Mouse (Mus musculus): ENCODE measurements at regions not wholly inside any gene's neighbourhood (a gene's known extent, or its start where the extent isn't known, plus 50 kb on each side); places are given as distances from the start of the nearest gene placed in this dataset.

GRCm38 (mm10) chr17:4216750-4217149 lies 520.7 kb upstream of the Nox3 start:
- no peak overlapping the region for H3K4me3 ChIP-seq (ENCODE audit: insufficient read depth, low read depth, low read length)
- H3K27ac ChIP-seq (replicated peaks; ENCODE audit: low read depth, low read length): no peak overlapping the region
- no peaks in the 10 kb centered on the region for H3K4me1 ChIP-seq (ENCODE audit: control insufficient read depth, insufficient read depth, insufficient read length, low read length)

DNA sequence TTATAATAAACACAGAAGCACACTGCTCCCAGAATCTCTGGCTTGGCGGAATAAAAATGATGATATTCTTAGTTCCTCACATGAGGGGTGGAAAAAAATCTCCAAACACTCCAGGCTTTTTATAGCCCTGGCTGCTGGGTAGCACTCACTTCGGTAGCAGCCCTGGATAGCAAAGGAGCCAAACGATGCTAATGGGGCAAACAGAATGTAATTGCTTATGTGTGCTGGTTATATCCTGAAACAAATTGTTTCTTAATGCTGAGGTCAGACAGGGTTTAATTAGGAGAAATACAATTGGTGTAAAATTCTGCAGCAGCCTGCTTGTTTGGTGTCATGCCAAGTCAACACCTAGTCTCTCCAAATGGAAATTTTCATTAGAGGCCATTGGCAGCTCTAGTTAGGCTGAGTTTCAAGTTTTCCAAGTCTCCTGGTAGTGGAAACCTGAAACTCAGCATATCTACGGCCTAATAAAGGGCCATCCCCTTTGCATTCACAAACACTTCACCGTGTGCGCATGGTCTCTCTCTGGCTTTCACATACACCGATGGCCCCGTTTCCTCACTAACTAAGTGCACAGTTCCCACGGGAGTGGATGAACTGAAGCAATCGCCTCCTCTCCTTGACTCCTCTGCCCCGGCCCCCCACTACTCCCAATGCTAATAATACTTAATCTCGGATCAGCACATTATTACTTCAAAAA lies 524.8 kb upstream of the Nox3 start:
- Histone ChIP-seq H3K4me1 (ENCODE audit: control insufficient read depth, insufficient read depth, insufficient read length, low read length) (no peaks in the 10 kb centered on the region), H3K4me3 (ENCODE audit: insufficient read depth, low read depth, low read length) (no peak overlapping the region), H3K27ac (replicated peaks; ENCODE audit: low read depth, low read length) (no peak overlapping the region)

DNA sequence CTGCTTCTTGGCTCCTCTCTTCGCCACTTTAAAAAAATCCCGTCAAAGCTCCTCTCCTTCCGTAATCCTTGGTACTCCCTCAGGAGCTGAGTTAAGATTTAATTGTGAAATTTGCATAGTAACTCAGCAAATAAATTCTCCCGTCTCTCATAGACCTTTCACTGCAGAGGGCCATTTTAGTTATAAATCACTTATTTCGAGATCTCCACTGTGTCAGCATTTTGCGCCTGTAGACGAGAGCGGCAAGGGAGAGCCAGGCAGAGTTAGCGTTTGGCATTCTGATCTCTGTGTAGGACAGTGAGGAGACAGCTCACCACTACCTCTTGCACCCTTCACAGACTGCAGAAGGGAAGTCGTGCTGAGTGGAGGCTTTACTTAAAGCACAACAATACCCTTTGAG lies 531.8 kb upstream of the Nox3 start:
- no peaks in the 10 kb centered on the region for H3K4me1 ChIP-seq (ENCODE audit: control insufficient read depth, insufficient read depth, insufficient read length, low read length)
- no peak overlapping the region for H3K27ac ChIP-seq (replicated peaks; ENCODE audit: low read depth, low read length)
- H3K4me3 ChIP-seq (ENCODE audit: insufficient read depth, low read depth, low read length): peak overlapping the region; percentile 16; the same call in 1 of the 2 replicates

DNA sequence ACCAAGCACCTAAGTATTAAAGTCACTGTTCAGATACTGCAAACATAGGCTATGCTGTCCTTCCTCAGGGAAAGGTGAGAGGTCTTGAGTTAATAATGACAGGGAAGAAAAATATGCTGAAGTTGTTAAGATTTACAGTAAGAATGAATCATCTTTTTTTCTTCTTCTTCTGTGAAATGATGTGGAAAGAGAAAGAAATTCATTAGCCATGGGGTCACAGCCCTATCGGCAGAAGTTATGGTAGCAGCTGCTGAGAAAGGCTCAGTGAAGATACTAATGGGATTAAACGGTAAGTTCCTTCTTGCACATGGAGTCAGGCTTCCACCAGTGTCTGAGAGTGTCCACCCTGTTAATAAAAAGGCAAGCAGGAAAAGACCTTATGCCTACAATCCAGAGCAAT lies 533.9 kb upstream of the Nox3 start:
- H3K27ac ChIP-seq (replicated peaks; ENCODE audit: low read depth, low read length): no peak overlapping the region
- no peak overlapping the region for H3K4me3 ChIP-seq (ENCODE audit: insufficient read depth, low read depth, low read length)
- H3K4me1 ChIP-seq (ENCODE audit: control insufficient read depth, insufficient read depth, insufficient read length, low read length): no peaks in the 10 kb centered on the region

DNA sequence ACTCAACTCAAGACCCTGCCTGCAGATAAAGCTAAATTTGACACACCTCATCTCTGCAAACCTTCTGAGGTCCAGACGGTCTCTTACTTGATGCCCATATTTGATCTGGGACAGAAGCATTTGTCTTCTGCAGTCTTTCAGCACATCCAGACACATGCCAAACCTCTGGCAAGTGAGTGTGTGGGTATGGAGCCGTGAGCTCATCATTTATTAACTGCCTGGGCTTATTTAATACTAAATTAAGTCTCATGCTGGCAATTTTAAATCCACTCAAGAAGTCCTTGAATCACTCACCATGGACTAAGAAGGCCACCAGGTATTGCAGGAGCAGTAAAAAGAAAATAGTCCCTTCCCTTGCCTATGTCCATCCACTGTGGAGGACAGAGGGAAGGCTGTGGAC lies 554.4 kb upstream of the Nox3 start:
- no peaks in the 10 kb centered on the region for H3K4me1 ChIP-seq (ENCODE audit: control insufficient read depth, insufficient read depth, insufficient read length, low read length)
- no peak overlapping the region for H3K4me3 ChIP-seq (ENCODE audit: insufficient read depth, low read depth, low read length)
- no peak overlapping the region for H3K27ac ChIP-seq (replicated peaks; ENCODE audit: low read depth, low read length)

DNA sequence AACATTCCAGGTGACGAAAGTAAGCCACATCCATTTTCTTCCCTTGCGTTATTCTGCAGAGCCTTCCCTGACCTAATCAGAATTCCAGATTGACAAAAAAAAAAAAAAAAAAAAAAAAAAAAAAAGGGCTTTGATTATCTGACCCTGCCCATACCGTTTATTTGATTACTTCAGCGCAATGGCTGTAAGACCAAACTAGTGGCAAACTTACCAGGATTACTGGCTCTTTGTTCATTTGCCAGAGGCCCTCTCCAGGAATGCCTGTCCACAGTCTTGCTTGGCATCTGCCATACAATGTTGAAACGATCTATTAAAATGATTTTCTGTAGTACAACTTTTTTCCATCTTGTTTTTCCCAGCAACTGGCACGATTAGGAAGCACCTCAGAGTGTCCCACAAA lies 569.4 kb upstream of the Nox3 start:
- H3K27ac ChIP-seq (replicated peaks; ENCODE audit: low read depth, low read length): no peak overlapping the region
- no peaks in the 10 kb centered on the region for H3K4me1 ChIP-seq (ENCODE audit: control insufficient read depth, insufficient read depth, insufficient read length, low read length)
- H3K4me3 ChIP-seq (ENCODE audit: insufficient read depth, low read depth, low read length): no peak overlapping the region

GRCm38 (mm10) chr17:4265946-4266345 lies 569.9 kb upstream of the Nox3 start:
- no peak overlapping the region for H3K27ac ChIP-seq (replicated peaks; ENCODE audit: low read depth, low read length)
- H3K4me1 ChIP-seq (ENCODE audit: control insufficient read depth, insufficient read depth, insufficient read length, low read length): no peaks in the 10 kb centered on the region
- H3K4me3 ChIP-seq (ENCODE audit: insufficient read depth, low read depth, low read length): no peak overlapping the region

DNA sequence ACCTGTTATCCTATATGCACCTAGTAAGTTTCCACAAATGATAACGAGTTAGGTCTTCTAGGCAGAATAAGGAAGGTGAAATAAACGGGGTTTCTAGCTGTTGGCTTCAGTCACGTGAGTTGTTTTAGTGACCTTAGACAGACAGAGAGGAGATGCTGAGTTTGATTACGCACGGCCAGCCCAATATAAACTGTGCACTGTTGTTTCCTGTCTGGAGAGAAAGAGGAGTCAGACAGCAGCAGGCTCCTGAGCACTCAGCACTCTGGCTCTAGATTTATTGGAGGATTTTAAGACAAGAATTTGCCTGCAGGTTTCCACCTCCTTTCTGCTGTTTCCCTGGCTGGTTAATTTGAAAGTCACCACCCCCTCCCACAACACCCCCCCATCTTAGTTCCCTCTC lies 570.4 kb upstream of the Nox3 start:
- Histone ChIP-seq H3K4me1 (ENCODE audit: control insufficient read depth, insufficient read depth, insufficient read length, low read length) (no peaks in the 10 kb centered on the region), H3K4me3 (ENCODE audit: insufficient read depth, low read depth, low read length) (no peak overlapping the region), H3K27ac (replicated peaks; ENCODE audit: low read depth, low read length) (no peak overlapping the region)

DNA sequence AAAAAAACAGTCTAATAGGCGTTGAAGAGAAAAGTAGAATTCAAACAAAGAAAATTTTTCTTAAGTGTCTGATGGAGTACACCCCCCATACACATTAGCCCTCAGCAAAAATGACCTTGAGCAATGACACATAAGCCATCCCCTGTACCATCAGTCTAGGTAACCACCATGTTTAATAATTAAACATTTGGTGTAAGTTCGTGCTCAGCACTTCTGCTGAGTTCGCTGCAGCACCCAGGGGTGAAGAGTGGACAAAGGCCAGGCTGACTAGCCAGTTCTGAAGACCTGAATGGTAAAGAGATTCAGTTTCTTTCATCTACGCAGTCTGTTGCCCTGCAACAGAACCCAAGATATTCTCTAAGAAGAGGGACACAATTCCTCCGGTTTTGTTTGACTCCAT lies 572.3 kb upstream of the Nox3 start:
- Histone ChIP-seq H3K4me1 (ENCODE audit: control insufficient read depth, insufficient read depth, insufficient read length, low read length) (no peaks in the 10 kb centered on the region), H3K27ac (replicated peaks; ENCODE audit: low read depth, low read length) (no peak overlapping the region), H3K4me3 (ENCODE audit: insufficient read depth, low read depth, low read length) (no peak overlapping the region)

- Histone ChIP-seq H3K4me3 (ENCODE audit: insufficient read depth, low read depth, low read length) (no peak overlapping the region), H3K27ac (replicated peaks; ENCODE audit: low read depth, low read length) (no peak overlapping the region), H3K4me1 (ENCODE audit: control insufficient read depth, insufficient read depth, insufficient read length, low read length) (no peaks in the 10 kb centered on the region)
Measured at GRCm38 (mm10) chr17:4272456-4272855, 576.4 kb upstream of the Nox3 start.

GRCm38 (mm10) chr17:4276722-4277121 lies 580.7 kb upstream of the Nox3 start:
- H3K4me1 ChIP-seq (ENCODE audit: control insufficient read depth, insufficient read depth, insufficient read length, low read length): no peaks in the 10 kb centered on the region
- H3K27ac ChIP-seq (replicated peaks; ENCODE audit: low read depth, low read length): no peak overlapping the region
- H3K4me3 ChIP-seq (ENCODE audit: insufficient read depth, low read depth, low read length): no peak overlapping the region

DNA sequence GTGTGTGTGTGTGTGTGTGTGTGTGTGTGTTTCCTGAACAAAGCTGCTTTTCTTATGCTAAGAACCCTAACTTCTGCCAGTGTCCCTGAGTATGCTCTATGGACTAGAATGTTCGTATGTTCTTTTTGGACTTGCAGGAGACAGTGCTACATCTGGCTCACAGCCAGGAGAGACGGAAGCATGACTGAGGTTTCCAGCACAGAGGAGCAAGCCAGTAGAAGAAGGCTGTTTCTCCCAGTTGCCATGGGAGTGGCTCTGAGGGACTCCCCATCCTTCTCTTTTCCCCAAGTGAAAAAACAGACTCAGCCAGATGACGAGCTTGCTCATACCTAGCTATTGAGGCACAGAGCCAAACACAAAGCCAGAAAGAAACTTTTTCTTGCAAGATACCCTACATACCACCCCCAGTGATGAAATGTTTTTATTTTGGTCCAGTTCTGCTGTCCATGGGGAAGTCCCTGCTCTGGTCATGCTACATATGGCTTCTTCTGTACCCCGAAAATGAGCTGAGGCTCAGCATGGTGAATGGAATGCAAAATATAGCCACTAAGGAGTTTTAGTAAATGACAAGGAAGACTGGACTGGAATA lies 582.3 kb upstream of the Nox3 start:
- Histone ChIP-seq H3K27ac (replicated peaks; ENCODE audit: low read depth, low read length) (no peak overlapping the region), H3K4me3 (ENCODE audit: insufficient read depth, low read depth, low read length) (no peak overlapping the region), H3K4me1 (ENCODE audit: control insufficient read depth, insufficient read depth, insufficient read length, low read length) (no peaks in the 10 kb centered on the region)

DNA sequence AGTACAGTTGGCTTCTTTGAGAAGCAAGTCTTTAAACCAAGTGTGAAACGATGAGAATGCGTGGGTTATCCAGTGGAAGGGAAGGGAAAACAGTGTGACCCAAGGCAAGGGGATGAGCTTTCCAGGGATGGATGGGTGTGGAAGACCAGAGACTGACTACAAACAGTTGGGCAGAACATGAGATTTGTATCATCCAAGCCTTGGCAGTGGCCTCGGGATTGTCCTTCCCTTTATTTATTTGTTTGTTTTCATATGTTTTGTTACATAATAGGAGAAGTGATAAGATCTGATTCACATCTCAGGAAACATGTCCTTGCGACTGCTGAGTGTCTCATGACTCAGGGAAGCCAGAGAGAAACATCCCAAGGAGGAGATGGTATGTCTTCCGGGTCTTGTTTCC lies 585.4 kb upstream of the Nox3 start:
- Histone ChIP-seq H3K4me1 (ENCODE audit: control insufficient read depth, insufficient read depth, insufficient read length, low read length) (no peaks in the 10 kb centered on the region), H3K4me3 (ENCODE audit: insufficient read depth, low read depth, low read length) (no peak overlapping the region), H3K27ac (replicated peaks; ENCODE audit: low read depth, low read length) (no peak overlapping the region)

DNA sequence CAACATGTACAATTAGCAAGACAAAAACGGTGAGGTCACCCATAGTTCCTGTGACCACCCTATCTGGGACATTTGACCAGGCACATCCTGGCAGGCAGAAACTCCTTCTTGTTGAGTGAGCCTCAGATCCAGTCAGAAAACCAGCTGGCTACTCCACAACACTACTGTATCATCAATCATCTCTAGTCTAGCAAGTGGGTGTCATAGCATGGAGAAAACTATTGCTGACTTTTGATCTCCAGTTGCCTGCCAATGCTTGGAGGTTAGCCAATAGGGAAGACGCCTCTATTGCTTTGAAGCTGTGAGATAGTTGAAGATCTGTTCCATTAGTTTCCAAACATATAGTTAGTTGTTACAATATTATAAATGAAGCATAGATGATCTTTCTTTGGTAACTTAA lies 595.4 kb upstream of the Nox3 start:
- Histone ChIP-seq H3K4me1 (ENCODE audit: control insufficient read depth, insufficient read depth, insufficient read length, low read length) (no peaks in the 10 kb centered on the region), H3K27ac (replicated peaks; ENCODE audit: low read depth, low read length) (no peak overlapping the region), H3K4me3 (ENCODE audit: insufficient read depth, low read depth, low read length) (no peak overlapping the region)

GRCm38 (mm10) chr17:4296521-4297155 lies 600.6 kb upstream of the Nox3 start:
- Histone ChIP-seq H3K4me3 (ENCODE audit: insufficient read depth, low read depth, low read length) (no peak overlapping the region), H3K4me1 (ENCODE audit: control insufficient read depth, insufficient read depth, insufficient read length, low read length) (no peaks in the 10 kb centered on the region), H3K27ac (replicated peaks; ENCODE audit: low read depth, low read length) (no peak overlapping the region)

DNA sequence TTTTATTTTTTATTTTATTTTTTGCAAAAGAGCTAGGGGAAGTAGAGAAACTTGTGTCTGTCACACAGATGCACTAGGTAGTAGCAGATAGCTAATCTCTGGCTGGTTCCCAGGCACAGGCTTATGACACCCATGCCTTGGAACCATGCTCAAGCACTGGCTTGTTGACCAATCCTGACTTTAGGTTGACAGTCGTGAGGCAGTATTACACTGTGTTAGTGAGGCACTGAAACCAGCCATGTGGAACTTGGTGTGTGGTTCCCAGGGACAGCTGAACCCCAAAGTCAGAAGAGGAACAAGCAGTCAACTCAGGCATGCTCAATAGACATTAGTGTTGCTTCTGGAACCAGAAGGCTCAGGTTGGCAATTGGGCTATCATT lies 601.1 kb upstream of the Nox3 start:
- H3K4me1 ChIP-seq (ENCODE audit: control insufficient read depth, insufficient read depth, insufficient read length, low read length): no peaks in the 10 kb centered on the region
- H3K27ac ChIP-seq (replicated peaks; ENCODE audit: low read depth, low read length): no peak overlapping the region
- no peak overlapping the region for H3K4me3 ChIP-seq (ENCODE audit: insufficient read depth, low read depth, low read length)
